Mouse (Mus musculus) T-helper 2 cell (primary cell): ENCODE measurements around the gene Gm49661.

Experiments used
- in situ Hi-C: fragments of 300-600 bp; cut with MboI, MseI; formaldehyde crosslinking; loops from one replicate; pipeline ENCODE4 v1.15.1; 2025; ENCODE audit warnings: high pct_unique_total_duplicates

The Gm49661 gene

GRCm38 (mm10) chr8:84984294-84985048 is 15.2 kb upstream of the Gm49661 start:
- in situ Hi-C loops = loop anchor here (10.0 kb wide), 1 partner anchor 320 kb away; the partner anchor contains the start of gene Ier2

- in situ Hi-C loops = loop anchor here (10.0 kb wide), 1 partner anchor 318 kb away; the partner anchor contains the start of gene Ier2
These were observed 13.3 kb upstream of the Gm49661 start for GRCm38 (mm10) chr8:84982499-84983011.

DNA sequence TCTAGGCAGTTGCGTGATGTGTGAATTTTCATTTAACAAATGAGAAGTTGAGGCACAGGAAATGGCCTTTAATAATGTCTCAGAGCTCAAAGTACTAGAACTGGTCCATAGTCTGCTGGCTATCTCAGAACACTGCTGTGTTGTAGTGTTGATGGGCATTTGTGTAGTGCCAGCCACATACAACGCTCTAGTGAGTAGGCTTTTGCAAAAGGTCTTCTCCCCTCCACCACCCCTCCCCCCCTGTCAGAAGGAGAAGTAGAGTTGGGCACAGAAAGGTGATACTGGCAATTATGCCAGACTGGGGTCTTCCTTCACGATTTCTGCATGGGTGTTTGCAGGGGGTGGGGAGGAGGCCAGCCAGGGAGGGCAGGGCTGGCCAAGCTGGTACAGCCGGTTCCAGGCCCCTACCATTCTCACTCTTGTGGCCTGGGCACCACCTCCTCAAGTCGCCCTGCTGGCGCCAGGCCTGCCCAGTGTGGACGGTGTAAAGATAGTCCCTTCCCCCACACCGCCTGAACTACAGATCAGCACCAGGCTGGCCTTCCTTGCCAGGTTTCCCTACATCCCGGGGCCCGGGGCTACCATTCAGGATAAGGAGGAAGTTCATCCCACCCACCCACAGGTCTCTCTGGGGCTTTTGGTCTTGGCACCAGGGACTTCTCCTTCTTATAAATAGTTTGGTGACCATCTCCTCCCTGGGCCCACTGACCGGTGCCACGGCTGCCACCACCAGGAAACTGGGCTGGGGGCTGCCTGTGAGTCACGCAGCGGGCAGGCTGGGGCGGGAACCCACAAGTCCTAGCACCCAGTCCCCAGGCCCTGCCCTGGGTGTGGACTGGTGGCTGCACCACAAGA is 12.6 kb upstream of the Gm49661 start:
- in situ Hi-C loops = loop anchor here (10.0 kb wide), 1 partner anchor 317 kb away; the partner anchor contains the start of gene Ier2

GRCm38 (mm10) chr8:84980622-84981358 is 11.6 kb upstream of the Gm49661 start:
- in situ Hi-C loops = loop anchor here (10.0 kb wide), 1 partner anchor 316 kb away; the partner anchor contains the start of gene Ier2

- in situ Hi-C loops = loop anchor here (10.0 kb wide), 1 partner anchor 315 kb away; the partner anchor contains the start of gene Ier2
These were observed 10.6 kb upstream of the Gm49661 start for GRCm38 (mm10) chr8:84979599-84980421.

DNA sequence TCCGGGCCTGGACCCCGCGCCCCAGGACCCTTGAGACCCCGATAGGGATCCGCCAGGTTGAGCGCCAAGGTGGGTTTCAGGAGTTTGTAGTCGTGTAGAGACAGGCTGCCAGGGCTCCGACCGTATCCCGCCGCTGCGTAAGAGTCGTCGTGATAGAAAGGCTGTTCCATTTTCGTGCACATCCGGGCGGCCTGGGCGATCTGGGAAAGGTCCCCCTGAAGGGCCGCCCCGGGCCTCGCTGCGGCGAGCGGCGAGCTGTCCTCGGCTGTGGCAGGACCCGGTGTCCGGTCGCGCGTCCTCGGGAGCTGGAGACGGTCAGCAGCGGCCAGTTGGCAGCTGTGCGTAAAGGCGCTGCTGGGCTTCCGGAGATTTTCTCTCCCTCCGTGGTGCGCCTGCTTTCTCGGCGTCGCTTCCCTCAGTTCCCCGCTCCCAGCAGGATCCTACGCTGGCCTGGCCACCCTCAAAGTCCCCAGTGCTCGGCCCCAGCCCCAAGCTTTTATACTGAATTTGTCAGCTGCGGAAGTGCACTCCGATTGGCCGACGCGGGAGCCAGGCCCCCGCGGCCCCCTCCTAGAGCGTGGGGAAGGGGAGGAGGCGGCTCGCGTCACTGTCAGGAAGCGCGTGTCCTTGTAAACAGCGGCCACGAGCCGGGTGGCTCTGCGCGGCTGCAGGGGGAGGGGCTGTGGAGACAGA is 9.2 kb upstream of the Gm49661 start, which contains the start of gene Junb:
TSS of gene Junb (minus strand) at position 471 of the 693 bp plus-strand sequence.
- in situ Hi-C loops = no loop called here

- in situ Hi-C loops = no loop called here
These were observed 8.4 kb upstream of the Gm49661 start for GRCm38 (mm10) chr8:84977435-84978247.

- in situ Hi-C loops = no loop called here
These were observed 7.7 kb upstream of the Gm49661 start for GRCm38 (mm10) chr8:84976763-84977434.

DNA sequence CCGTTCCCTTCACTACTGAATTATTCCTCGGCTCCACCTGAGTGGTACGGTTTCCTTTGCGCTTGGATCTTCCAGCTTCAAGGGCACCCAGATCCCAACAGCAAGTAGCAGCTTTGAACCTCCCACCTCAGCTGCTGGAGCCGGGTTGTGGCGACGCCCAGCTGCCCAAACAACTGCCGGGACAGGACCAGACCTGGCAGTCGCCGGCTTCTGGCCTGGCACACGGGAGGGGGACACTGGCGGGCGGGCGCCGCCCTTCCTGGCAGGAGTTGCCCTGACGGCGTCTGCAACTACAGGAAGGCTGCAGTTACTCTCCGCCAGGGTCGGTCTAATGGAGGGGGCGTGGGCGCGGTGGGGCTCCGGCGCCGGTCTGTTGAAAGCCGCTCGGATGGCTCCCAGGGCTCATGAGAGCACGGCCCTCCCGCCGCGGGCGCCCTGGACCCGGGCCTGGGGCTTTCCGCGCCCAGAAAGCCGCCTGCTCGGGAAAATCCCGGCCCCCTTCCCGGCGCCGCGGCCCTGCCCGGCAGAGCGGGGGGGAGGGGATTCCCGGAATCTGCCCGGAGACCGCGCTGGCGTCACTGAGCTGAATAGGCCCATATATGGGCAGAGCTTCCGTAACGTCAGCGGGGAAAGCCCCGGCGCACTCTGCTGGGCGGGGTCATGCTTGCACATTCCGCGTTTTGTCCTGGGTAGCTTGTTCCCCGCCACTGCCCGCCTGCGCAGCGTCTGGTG is 7.0 kb upstream of the Gm49661 start:
- in situ Hi-C loops = no loop called here

GRCm38 (mm10) chr8:84975434-84975833 is 6.2 kb upstream of the Gm49661 start:
- in situ Hi-C loops = no loop called here

DNA sequence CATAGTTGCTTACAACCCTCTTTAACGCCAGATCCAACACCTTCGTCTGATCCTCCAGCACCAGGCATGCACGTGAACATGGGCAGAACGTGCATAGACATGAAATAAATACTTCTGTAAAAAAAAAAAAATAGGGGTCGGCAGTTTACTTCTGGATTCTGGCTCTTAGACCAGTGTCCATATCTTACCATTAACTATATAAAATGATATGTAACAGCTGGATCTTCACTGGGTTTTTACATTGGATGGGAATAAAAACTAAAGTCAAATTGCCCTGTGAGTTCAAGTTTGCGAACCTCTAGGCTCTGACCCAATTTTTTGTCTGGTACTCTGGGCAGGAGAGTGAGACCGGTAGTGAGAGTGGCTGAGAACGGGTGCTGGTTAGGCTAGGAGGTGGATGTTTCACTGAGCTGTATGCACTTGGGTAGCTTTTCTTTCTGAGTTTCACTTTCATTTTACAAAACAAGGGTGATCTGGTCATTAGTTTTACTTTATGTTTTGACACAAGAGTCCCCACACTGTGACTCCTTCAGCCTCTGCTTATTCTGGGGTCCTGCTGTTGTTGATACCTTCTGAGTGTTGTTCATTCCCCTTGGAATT is 5.4 kb upstream of the Gm49661 start:
- in situ Hi-C loops = no loop called here

- in situ Hi-C loops = no loop called here
These were observed 4.7 kb upstream of the Gm49661 start for GRCm38 (mm10) chr8:84973803-84974542.

GRCm38 (mm10) chr8:84973079-84973478 is 3.8 kb upstream of the Gm49661 start:
- in situ Hi-C loops = no loop called here

DNA sequence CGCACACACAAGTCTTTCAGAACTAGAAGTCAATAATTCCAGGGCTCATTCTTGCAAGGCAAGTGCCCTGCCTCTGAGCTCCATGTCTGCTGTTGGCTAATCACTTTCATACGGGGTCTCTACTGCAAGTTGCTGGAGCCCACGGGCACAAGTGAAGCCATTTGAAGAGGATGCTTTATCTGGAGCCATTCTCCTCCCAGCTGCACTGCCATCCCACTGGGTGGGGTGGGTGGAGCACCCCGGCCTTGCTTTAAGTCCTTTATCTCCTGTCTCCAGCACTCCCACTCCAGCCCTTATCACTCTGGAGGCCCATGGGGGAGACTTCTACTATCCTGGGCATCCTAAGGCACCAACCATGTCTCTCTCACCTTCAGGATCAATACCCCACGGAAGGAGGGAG is 1.7 kb upstream of the Gm49661 start:
- in situ Hi-C loops = no loop called here

DNA sequence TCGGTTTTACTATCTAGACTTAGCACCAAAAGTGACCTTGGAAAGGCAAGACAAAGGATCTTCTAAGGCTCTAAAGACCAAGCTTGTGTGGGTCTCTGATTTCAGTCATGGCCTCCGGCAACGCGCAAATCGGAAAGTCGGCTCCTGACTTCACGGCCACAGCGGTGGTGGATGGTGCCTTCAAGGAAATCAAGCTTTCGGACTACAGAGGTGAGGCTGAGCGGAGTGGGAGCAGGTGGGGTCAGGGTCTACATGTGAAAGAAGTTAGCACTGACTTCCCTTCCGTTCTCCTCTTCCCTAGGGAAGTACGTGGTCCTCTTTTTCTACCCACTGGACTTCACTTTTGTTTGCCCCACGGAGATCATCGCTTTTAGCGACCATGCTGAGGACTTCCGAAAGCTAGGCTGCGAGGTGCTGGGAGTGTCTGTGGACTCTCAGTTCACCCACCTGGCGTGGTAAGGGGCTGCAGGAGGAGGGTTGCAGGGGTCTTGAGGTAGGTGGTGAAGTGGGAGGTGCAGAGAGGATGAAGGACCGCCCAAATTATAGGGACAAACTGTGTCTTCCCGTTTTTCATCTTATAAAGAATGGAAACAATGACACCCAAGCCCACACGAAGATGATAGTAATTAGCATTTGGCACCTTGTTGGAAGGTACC is 1.0 kb upstream of the Gm49661 start:
- in situ Hi-C loops = no loop called here

DNA sequence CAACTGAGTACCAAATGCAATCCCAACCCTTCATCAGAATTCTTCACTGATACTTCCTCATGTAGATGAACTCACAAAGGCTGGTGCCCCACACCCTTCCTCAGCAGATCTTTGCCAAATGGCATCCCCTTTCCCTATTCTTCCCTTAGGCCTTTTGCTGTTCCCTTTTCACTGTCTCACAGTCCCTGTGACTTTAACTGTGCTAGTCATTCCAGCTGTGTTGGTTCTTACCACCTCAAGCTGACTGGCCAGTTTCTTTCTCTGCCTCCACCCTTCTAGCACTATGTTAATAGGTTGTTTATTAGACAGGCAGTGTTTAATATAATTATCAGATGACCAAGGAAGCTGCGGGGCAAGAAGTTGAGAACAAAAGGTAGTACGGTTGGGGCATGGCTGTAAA is 583 bp downstream of the Gm49661 start:
- in situ Hi-C loops = loop anchor here (5.0 kb wide), 1 partner anchor 94 kb away; the partner anchor contains the start of gene Fbxw9
